In the genomic region with DNA sequence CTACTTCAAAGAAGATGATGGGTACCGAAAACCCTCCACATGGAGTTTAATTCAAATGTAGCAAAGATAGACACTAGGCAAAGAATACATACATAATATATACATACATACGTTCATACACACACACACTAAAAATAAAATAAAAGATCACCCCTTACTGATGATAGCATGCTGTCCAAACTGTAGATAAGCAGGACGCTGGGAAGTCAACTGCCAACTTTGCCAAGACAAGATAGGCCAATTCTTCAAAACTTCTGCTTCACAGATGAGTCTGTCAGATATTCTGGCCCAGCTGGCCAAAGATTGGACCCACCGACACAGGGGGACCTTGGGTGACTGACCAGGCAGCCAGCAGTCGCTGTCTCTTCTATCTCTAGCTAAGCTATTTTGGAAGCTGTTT, we compare ENCODE assay signal across 23 mouse cellular contexts. TPM values are rescaled to one million over a fixed set of nuclear protein-coding genes. Genes with fewer than 3 reads are reported as not detected.
"Had no signal": no experiment of that assay in that cellular context is flagged by ENCODE, and none has a peak within 500 bp of the region (broad histone marks: within the 10 kb centered on the region; RNA-seq: fewer than 3 reads in every experiment).

No protein-coding gene starts in this region.

- H3K4me3 ChIP-seq: neural tube, embryonic 12.5 days; neural tube, embryonic 13.5 days; neural tube, embryonic 15.5 days; stomach, embryonic 15.5 days had no signal

- H3K27me3 ChIP-seq: neural tube, embryonic 12.5 days; neural tube, embryonic 13.5 days; neural tube, embryonic 15.5 days; stomach, embryonic 15.5 days had no signal

- DNase-seq: retina, postnatal 1 day; right cerebral cortex, adult 18-20 months; right cerebral cortex, postnatal 14 days; right cerebral cortex, postnatal 25 days; right cerebral cortex, postnatal 4 days; spleen, adult 18-20 months; thymus, adult 18-20 months; thymus, adult 2 months; thymus, postnatal 14 days; thymus, postnatal 25 days; thymus, postnatal 36 days; thymus, postnatal 4 days had no signal

- H3K36me3 ChIP-seq: neural tube, embryonic 12.5 days; neural tube, embryonic 13.5 days; neural tube, embryonic 15.5 days; stomach, embryonic 15.5 days had no signal

- H3K4me1 ChIP-seq: neural tube, embryonic 12.5 days; neural tube, embryonic 13.5 days; neural tube, embryonic 15.5 days; stomach, embryonic 15.5 days had no signal

- H3K27ac ChIP-seq: neural tube, embryonic 12.5 days; neural tube, embryonic 13.5 days; neural tube, embryonic 15.5 days; stomach, embryonic 15.5 days; stomach, postnatal 0 days had no signal

- H3K9ac ChIP-seq: neural tube, embryonic 12.5 days; neural tube, embryonic 13.5 days; neural tube, embryonic 15.5 days; stomach, embryonic 15.5 days had no signal

- H3K9me3 ChIP-seq: neural tube, embryonic 12.5 days; neural tube, embryonic 13.5 days; neural tube, embryonic 15.5 days; stomach, embryonic 15.5 days had no signal

RNA-seq across cellular contexts. Expression of gene Sit1, which starts 20.4 kb away (rescaled TPM):
- polyA plus RNA-seq: neural tube, embryonic 12.5 days; neural tube, embryonic 13.5 days; neural tube, embryonic 14.5 days; neural tube, embryonic 15.5 days; stomach, embryonic 14.5 days; stomach, embryonic 15.5 days; stomach, embryonic 16.5 days; stomach, postnatal 0 days; testis, adult 2 months had no signal

RNA-seq across cellular contexts. Expression of gene Fam166b, which starts 34.2 kb away (rescaled TPM):
- total RNA-seq: neutrophil, adult 5-6 weeks had no signal
- polyA plus RNA-seq: spleen, adult 2 months; stomach, embryonic 16.5 days had no signal
